Mouse (Mus musculus): Measurements from ENCODE around the gene Cd300a. TPM values are rescaled to one million over a fixed set of nuclear protein-coding genes. Genes with fewer than 3 reads are reported as not detected.

Gene Cd300a
- 0.76 TPM for polyA plus RNA-seq (2014; fragmentation: Illumina TruSeq; extraction: RNeasy Lipid Tissue Mini Kit (QIAGEN cat#74804); ENCODE audit: low read depth, low replicate concordance)

GRCm38 (mm10) chr11:114889991-114890518 lies at the start of gene Cd300a:
Gene Cd300a, plus strand, starts transcription at chr11:114890041.

GRCm38 (mm10) chr11:114850452-114851268 lies 39.2 kb upstream of the Cd300a start, which contains the start of gene Gprc5c:
Gene Gprc5c, plus strand, starts transcription at chr11:114851152.

DNA sequence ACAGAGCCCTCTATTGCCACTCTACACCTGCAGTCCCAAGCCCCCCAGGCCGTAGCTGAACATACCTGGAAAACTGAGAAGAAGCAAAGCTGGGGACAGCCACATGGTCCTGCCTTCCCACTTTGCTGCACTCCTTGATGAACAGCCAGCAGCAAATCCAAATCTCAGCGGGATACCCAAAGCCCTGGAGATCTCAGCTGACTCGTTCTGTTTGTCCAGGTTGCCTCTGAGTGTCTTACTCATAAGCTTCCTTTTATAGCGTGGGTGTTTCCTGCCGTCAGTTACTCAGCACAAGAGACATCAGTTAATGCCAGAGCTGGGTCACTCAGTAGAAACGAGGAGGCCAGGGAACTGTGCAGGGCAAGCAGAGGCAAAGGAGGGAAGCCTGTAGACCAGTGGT lies 44.3 kb downstream of the Cd300a start, which contains the start of gene Cd300lb:
Gene Cd300lb, minus strand, starts transcription at position 243 of the 400 bp plus-strand sequence.

Other genes with a start within 250 kb of the Cd300a start
- gene Rpl38, start 221.5 kb upstream of the Cd300a start, polyA plus RNA-seq (2014; fragmentation: Illumina TruSeq; extraction: RNeasy Lipid Tissue Mini Kit (QIAGEN cat#74804); ENCODE audit: low read depth, low replicate concordance), result 172 TPM
- 0.82 TPM for gene Ttyh2, start 214.6 kb upstream of the Cd300a start, polyA plus RNA-seq (2014; fragmentation: Illumina TruSeq; extraction: RNeasy Lipid Tissue Mini Kit (QIAGEN cat#74804); ENCODE audit: low read depth, low replicate concordance)
- not detected for gene Dnaic2, start 162.6 kb upstream of the Cd300a start, polyA plus RNA-seq (2014; fragmentation: Illumina TruSeq; extraction: RNeasy Lipid Tissue Mini Kit (QIAGEN cat#74804); ENCODE audit: low read depth, low replicate concordance)
- gene Kif19a, start 124.7 kb upstream of the Cd300a start, polyA plus RNA-seq (2014; fragmentation: Illumina TruSeq; extraction: RNeasy Lipid Tissue Mini Kit (QIAGEN cat#74804); ENCODE audit: low read depth, low replicate concordance), result not detected
- not detected for gene Btbd17, start 94.1 kb upstream of the Cd300a start, polyA plus RNA-seq (2014; fragmentation: Illumina TruSeq; extraction: RNeasy Lipid Tissue Mini Kit (QIAGEN cat#74804); ENCODE audit: low read depth, low replicate concordance)
- gene Gpr142, start 91.1 kb upstream of the Cd300a start, polyA plus RNA-seq (2014; fragmentation: Illumina TruSeq; extraction: RNeasy Lipid Tissue Mini Kit (QIAGEN cat#74804); ENCODE audit: low read depth, low replicate concordance), result not detected
- gene Gprc5c, start 38.9 kb upstream of the Cd300a start, polyA plus RNA-seq (2014; fragmentation: Illumina TruSeq; extraction: RNeasy Lipid Tissue Mini Kit (QIAGEN cat#74804); ENCODE audit: low read depth, low replicate concordance), result 0.22 TPM
- gene Cd300lb, start 44.3 kb downstream of the Cd300a start, polyA plus RNA-seq (2014; fragmentation: Illumina TruSeq; extraction: RNeasy Lipid Tissue Mini Kit (QIAGEN cat#74804); ENCODE audit: low read depth, low replicate concordance), result 0.73 TPM
- gene Cd300c, start 79.1 kb downstream of the Cd300a start, polyA plus RNA-seq (2014; fragmentation: Illumina TruSeq; extraction: RNeasy Lipid Tissue Mini Kit (QIAGEN cat#74804); ENCODE audit: low read depth, low replicate concordance), result not detected
- 2.2 TPM for gene Cd300ld, start 99.9 kb downstream of the Cd300a start, polyA plus RNA-seq (2014; fragmentation: Illumina TruSeq; extraction: RNeasy Lipid Tissue Mini Kit (QIAGEN cat#74804); ENCODE audit: low read depth, low replicate concordance)
- 0.82 TPM for gene Cd300c2, start 111.8 kb downstream of the Cd300a start, polyA plus RNA-seq (2014; fragmentation: Illumina TruSeq; extraction: RNeasy Lipid Tissue Mini Kit (QIAGEN cat#74804); ENCODE audit: low read depth, low replicate concordance)
- not detected for gene Cd300ld2, start 126.2 kb downstream of the Cd300a start, polyA plus RNA-seq (2014; fragmentation: Illumina TruSeq; extraction: RNeasy Lipid Tissue Mini Kit (QIAGEN cat#74804); ENCODE audit: low read depth, low replicate concordance)
- gene Cd300ld4, start 137.0 kb downstream of the Cd300a start, polyA plus RNA-seq (2014; fragmentation: Illumina TruSeq; extraction: RNeasy Lipid Tissue Mini Kit (QIAGEN cat#74804); ENCODE audit: low read depth, low replicate concordance), result not detected
- 1.5 TPM for gene Cd300ld5, start 147.7 kb downstream of the Cd300a start, polyA plus RNA-seq (2014; fragmentation: Illumina TruSeq; extraction: RNeasy Lipid Tissue Mini Kit (QIAGEN cat#74804); ENCODE audit: low read depth, low replicate concordance)
- 1.5 TPM for gene Cd300ld3, start 158.4 kb downstream of the Cd300a start, polyA plus RNA-seq (2014; fragmentation: Illumina TruSeq; extraction: RNeasy Lipid Tissue Mini Kit (QIAGEN cat#74804); ENCODE audit: low read depth, low replicate concordance)
- gene Cd300e, start 172.1 kb downstream of the Cd300a start, polyA plus RNA-seq (2014; fragmentation: Illumina TruSeq; extraction: RNeasy Lipid Tissue Mini Kit (QIAGEN cat#74804); ENCODE audit: low read depth, low replicate concordance), result 2.1 TPM
- 2.7 TPM for gene Rab37, start 201.4 kb downstream of the Cd300a start, polyA plus RNA-seq (2014; fragmentation: Illumina TruSeq; extraction: RNeasy Lipid Tissue Mini Kit (QIAGEN cat#74804); ENCODE audit: low read depth, low replicate concordance)
- gene Cd300lf, start 244.0 kb downstream of the Cd300a start, polyA plus RNA-seq (2014; fragmentation: Illumina TruSeq; extraction: RNeasy Lipid Tissue Mini Kit (QIAGEN cat#74804); ENCODE audit: low read depth, low replicate concordance), result 1.5 TPM